Mouse (Mus musculus) intestine, postnatal 0 days (tissue): ENCODE measurements around the gene 4930524B15Rik. TPM values are rescaled to one million over a fixed set of nuclear protein-coding genes. Genes with fewer than 3 reads are reported as not detected.

Experiments used
- ATAC-seq: fragments of 200-750 bp; cut with Nextera tagmentation; 2 replicates; pipeline ENCODE4 v1.8.0; 2017; ENCODE audit warnings: mild to moderate bottlenecking, moderate TSS enrichment, moderate library complexity
- H3K27ac ChIP-seq: fragments of 300-500 bp; sonication (generic); 2 replicates; pipeline ENCODE4 v1.5.1; 2014; ENCODE audit warnings: mild to moderate bottlenecking, low read depth, low read length, moderate library complexity
- H3K27me3 ChIP-seq: fragments of 300-500 bp; sonication (generic); replicated peaks from 2 replicates; pipeline ENCODE4 v1.6.1; 2014; ENCODE audit warnings: low read length, mixed read lengths; ENCODE audit not compliant: control insufficient read depth, insufficient read depth
- H3K36me3 ChIP-seq: fragments of 300-500 bp; sonication (generic); 2 replicates; pipeline ENCODE4 v1.6.1; 2014; ENCODE audit warnings: mild to moderate bottlenecking, moderate library complexity; ENCODE audit not compliant: control insufficient read depth, insufficient read depth
- H3K4me1 ChIP-seq: fragments of 300-500 bp; sonication (generic); replicated peaks from 2 replicates; pipeline ENCODE4 v1.6.1; 2014; ENCODE audit warnings: antibody characterized with exemption, low read length, mixed read lengths; ENCODE audit not compliant: control insufficient read depth, insufficient read depth
- H3K4me2 ChIP-seq: fragments of 300-500 bp; sonication (generic); replicated peaks from 2 replicates; pipeline ENCODE4 v1.6.1; 2014; ENCODE audit warnings: low read depth, mild to moderate bottlenecking, moderate library complexity
- H3K4me3 ChIP-seq: fragments of 300-500 bp; sonication (generic); 2 replicates; pipeline ENCODE4 v1.5.1; 2014; ENCODE audit warnings: low read depth, low read length
- H3K9ac ChIP-seq: fragments of 300-500 bp; sonication (generic); 2 replicates; pipeline ENCODE4 v1.6.1; 2014; ENCODE audit warnings: mild to moderate bottlenecking, low read depth, low read length
- H3K9me3 ChIP-seq: fragments of 300-500 bp; sonication (generic); 2 replicates; pipeline ENCODE4 v1.6.1; 2016; ENCODE audit warnings: mixed run types; ENCODE audit not compliant: control insufficient read depth
- CTCF ChIP-seq: sonication (generic); IDR thresholded peaks from 2 replicates; pipeline ENCODE4 v1.5.1; 2016; ENCODE audit warnings: low read depth, mild to moderate bottlenecking, control low read depth, antibody characterized with exemption, moderate library complexity
- WGBS: fragments of 180-500 bp; shearing (Covaris S2); extraction: QIAGEN DNeasy Blood & Tissue Kit; methylation state at CpG from one replicate; pipeline ENCODE4 v1.1.7; 2014; 5-methylcytosine and 5-hydroxymethylcytosine counted together
- polyA plus RNA-seq: library from polyadenylated mRNA; unstranded; fragments of >200 nt; fragmentation: Nextera tagmentation; extraction: Ambion mirVana; gene quantifications from 2 replicates; pipeline ENCODE4 v1.2.1, GENCODE M21; 2015

4930524B15Rik gene
- polyA plus RNA-seq, 1 experiment from 2014 or later: 0.26 TPM

DNA sequence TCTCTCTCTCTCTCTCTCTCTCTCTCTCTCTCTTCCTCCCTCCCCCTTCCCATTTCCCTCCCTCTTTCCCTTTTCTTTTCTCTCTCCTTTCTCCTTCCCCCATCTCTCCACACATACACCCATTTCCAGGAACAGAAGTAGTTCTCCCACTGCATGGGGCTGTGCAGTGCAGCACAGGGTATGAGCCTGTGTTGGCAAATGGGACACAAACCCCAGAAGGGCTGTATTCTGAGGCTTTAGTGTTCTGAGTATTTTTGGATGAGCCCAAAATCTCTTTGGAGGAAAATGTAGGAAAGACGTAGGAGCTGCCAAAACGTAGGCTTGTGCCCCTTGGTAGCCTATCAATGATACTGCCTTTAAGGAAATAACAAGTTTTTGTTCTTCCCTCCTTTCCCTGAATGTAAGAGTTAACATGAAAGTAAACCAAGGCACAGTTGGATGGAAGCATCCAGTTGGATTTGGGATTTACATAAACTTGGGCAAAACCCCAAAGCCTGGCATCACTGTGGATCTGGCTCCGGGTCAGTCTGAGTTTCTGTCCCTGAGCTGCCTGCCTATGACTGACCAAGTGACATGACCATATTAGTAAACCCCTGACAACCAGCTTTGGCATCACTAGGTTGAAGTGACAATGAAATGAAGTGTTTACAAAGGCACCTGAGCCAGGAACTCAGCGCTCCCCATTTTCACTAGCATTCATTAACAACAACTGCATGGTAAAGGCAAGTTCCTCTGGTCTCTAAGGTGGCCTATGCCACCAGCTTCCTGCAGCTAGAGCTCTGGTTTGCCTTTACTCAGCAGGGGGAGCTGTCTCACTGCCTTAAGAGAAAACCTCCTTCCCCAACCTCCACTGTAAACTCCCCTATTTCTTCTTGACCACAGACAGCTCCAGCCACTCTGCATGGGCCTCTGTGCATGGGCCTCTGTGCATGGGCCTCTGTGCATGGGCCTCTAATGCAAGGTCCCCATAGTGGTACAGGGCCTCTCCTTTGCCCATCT is 23.5 kb upstream of the 4930524B15Rik start:
- no peak overlapping the region for H3K4me2 ChIP-seq
- no peak overlapping the region for H3K9ac ChIP-seq
- 76% methylated on average over 4 of the region's 4 CpGs for WGBS
- H3K27me3 ChIP-seq: no peaks in the 10 kb centered on the region
- no peaks in the 10 kb centered on the region for H3K9me3 ChIP-seq
- no peaks in the 10 kb centered on the region for H3K36me3 ChIP-seq
- no peak for ATAC-seq
- H3K4me3 ChIP-seq: no peak overlapping the region
- peak; percentile 60 for TF ChIP-seq CTCF
- no peak overlapping the region for H3K27ac ChIP-seq
- H3K4me1 ChIP-seq: no peaks in the 10 kb centered on the region

- Histone ChIP-seq H3K27me3 (no peaks in the 10 kb centered on the region), H3K4me3 (no peak overlapping the region), H3K27ac (no peak overlapping the region), H3K9ac (no peak overlapping the region), H3K36me3 (no peaks in the 10 kb centered on the region), H3K9me3 (no peaks in the 10 kb centered on the region), H3K4me1 (no peaks in the 10 kb centered on the region), H3K4me2 (no peak overlapping the region)
- 74% methylated on average over 3 of the region's 3 CpGs for WGBS
- TF ChIP-seq CTCF: no peak
- ATAC-seq: no peak
Observed at GRCm38 (mm10) chr11:31945471-31945870, 19.9 kb upstream of the 4930524B15Rik start.

DNA sequence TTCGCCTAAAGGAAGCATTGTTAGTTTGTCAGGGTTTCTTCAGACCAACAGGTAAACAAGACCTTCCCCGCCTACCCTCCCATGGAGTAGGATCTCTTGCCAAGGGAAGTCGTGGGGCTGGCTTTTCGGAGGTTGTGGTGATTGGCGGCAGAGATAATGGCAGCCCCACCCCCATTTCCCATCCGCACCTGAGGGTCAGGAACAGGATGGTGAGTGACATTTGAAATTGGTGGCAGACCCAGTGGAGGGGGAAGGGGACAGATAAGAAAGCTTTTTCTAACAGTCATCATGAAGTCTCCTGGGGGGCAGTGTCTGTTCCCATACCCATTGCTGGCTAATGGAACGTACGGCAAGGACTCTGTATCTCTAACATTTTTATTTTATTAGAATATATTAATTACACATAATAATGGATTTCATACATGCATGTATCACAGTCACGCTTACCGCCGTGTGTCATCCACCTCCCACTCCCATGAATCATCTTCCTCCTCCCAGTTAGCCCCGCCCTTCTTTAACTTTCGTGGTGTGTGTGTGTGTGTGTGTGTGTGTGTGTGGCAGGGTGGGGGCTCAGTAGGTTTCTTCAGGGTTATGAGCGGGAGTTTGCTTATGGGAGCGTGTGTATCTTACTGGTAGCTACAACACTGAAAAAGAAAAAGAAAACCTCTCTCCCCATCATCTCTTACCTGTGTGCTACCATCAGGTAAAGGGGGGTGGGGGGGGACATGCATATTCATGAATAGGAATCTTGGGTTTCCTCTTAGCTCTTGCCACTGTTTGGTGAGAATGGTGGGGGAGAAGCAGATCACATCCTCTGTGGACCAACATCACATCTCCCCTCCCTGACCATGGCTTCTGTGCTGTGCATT is 16.7 kb upstream of the 4930524B15Rik start:
- Histone ChIP-seq H3K36me3 (no peaks in the 10 kb centered on the region), H3K9ac (peak overlapping the region; percentile 4; the same call in 1 of the 2 replicates), H3K4me1 (no peaks in the 10 kb centered on the region), H3K4me2 (peak overlapping the region; percentile 75), H3K27ac (no peak overlapping the region), H3K27me3 (0 out of 2 replicates have a peak, but pooled peaks cover 3% of the 10 kb centered on the region), H3K9me3 (no peaks in the 10 kb centered on the region), H3K4me3 (peak overlapping the region; percentile 37)
- no peak for TF ChIP-seq CTCF
- 19% methylated on average over 15 of the region's 15 CpGs for WGBS
- ATAC-seq: 0 out of 2 replicates have a peak, but pooled peaks have one; percentile 13

DNA sequence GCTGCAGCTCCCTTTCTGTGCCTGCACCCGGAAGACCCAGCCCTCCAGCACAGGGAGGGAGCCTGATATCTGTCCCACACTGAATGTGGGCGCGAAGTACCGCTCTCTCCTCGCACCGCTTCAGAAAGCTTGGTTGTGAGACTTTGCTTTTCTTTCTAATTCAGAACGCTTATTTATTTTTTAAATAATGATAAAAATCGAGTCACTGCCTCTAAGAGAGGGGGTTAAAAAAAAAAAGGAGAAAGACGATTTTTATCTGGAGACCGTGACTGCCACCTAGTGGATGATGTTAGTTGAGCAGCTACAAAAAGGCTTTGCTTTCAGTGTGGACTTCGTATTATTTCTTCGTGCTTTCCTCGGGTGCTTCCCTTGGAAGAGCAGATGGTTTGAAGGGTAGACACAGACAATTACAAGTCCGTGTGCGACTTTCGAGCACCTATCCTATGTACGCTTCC is 16.0 kb upstream of the 4930524B15Rik start:
- 1% methylated on average over 17 of the region's 17 CpGs for WGBS
- Histone ChIP-seq H3K27ac (no peak overlapping the region), H3K9ac (peak overlapping the region; percentile 13; the same call in 1 of the 2 replicates)

DNA sequence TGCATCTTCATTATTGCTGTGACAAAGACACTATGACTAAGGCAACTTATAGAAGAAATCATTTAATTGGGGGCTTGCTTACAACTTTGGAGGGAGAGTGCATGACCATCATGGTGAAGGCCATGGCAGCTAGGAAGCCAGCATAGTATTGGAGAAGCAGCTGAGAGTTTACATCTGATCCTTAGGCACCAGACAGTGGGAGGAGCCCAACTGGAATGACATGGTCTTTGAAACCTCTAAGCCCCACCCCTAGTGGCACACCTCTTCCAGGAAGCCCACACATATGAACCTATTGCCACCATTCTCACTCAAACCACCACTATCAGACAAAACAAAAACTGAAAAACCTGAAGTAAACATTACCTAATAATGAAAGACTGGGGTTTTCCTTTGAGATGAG is 5.3 kb upstream of the 4930524B15Rik start:
- Histone ChIP-seq H3K9me3 (no peaks in the 10 kb centered on the region), H3K4me1 (no peaks in the 10 kb centered on the region), H3K9ac (no peak overlapping the region), H3K36me3 (no peaks in the 10 kb centered on the region), H3K4me2 (no peak overlapping the region), H3K27me3 (no peaks in the 10 kb centered on the region), H3K4me3 (no peak overlapping the region), H3K27ac (no peak overlapping the region)
- no peak for TF ChIP-seq CTCF
- no peak for ATAC-seq

More for the DNA sequence above, 16.0 kb upstream of the 4930524B15Rik start:
- Histone ChIP-seq H3K9me3 (no peaks in the 10 kb centered on the region), H3K4me1 (no peaks in the 10 kb centered on the region), H3K4me3 (peak overlapping the region; percentile 37), H3K36me3 (no peaks in the 10 kb centered on the region), H3K27me3 (0 out of 2 replicates have a peak, but pooled peaks cover 3% of the 10 kb centered on the region), H3K4me2 (peak overlapping the region; percentile 75)
- TF ChIP-seq CTCF: peak; percentile 83
- ATAC-seq: 0 out of 2 replicates have a peak, but pooled peaks have one; percentile 31

GRCm38 (mm10) chr11:31963993-31964392 is 1.4 kb upstream of the 4930524B15Rik start:
- no peak overlapping the region for H3K4me2 ChIP-seq
- no peaks in the 10 kb centered on the region for H3K9me3 ChIP-seq
- H3K36me3 ChIP-seq: no peaks in the 10 kb centered on the region
- no peaks in the 10 kb centered on the region for H3K4me1 ChIP-seq
- H3K27ac ChIP-seq: no peak overlapping the region
- ATAC-seq: no peak
- TF ChIP-seq CTCF: no peak
- 100% methylated on average over 1 of the region's 1 CpGs for WGBS
- no peak overlapping the region for H3K9ac ChIP-seq
- H3K4me3 ChIP-seq: no peak overlapping the region
- no peaks in the 10 kb centered on the region for H3K27me3 ChIP-seq
